Mouse (Mus musculus): ENCODE measurements around the gene AW146154.

GRCm38 (mm10) chr7:41451864-41452263 lies 47.8 kb downstream of the AW146154 start:
- TF ChIP-seq EP300 (IDR thresholded peaks at IDR 0.05; ENCODE audit: insufficient read depth, low read depth, low read length): 0 out of 2 replicates have a peak, but pooled peaks have one; percentile 13
- TF ChIP-seq CTCF (IDR thresholded peaks at IDR 0.05; ENCODE audit: low read depth, low read length): no peak

Data from ES-Bruce4 (cell line).